Mouse (Mus musculus) liver, postnatal 0 days (tissue): Measurements from ENCODE around the gene Hoxd3.

ENCODE experiments used
- CTCF ChIP-seq: sonication (generic); IDR thresholded peaks from 2 replicates; pipeline ENCODE4 v1.5.1; 2016; ENCODE audit warnings: antibody characterized with exemption, low read depth
- EP300 ChIP-seq: IDR thresholded peaks from 2 replicates; pipeline ENCODE4 v1.6.1; 2016; ENCODE audit warnings: antibody characterized with exemption, low read depth, mild to moderate bottlenecking

DNA sequence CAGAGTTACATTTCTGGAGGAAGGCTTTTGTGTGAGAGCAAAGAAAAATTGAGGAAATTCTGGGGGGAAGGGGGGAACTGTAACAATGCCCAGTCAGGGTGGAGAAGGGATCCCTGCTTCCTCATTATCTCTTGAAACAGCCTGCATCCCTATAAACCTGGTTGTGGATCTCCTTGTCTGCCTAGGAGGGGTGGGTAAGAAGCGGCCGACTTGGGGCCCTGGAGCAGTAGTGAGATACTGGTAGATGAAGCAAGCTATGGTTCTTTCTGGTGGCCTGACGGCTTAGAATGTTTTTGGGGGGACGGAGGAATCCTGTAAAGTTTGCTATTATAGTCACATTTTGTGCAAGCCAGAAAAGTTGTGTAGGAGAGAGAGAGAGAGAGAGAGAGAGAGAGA is 18.3 kb upstream of the Hoxd3 start:
- TF ChIP-seq EP300: no peak
- TF ChIP-seq CTCF: no peak
